Comparison of ENCODE assay signal across 40 mouse cellular contexts in the genomic region with DNA sequence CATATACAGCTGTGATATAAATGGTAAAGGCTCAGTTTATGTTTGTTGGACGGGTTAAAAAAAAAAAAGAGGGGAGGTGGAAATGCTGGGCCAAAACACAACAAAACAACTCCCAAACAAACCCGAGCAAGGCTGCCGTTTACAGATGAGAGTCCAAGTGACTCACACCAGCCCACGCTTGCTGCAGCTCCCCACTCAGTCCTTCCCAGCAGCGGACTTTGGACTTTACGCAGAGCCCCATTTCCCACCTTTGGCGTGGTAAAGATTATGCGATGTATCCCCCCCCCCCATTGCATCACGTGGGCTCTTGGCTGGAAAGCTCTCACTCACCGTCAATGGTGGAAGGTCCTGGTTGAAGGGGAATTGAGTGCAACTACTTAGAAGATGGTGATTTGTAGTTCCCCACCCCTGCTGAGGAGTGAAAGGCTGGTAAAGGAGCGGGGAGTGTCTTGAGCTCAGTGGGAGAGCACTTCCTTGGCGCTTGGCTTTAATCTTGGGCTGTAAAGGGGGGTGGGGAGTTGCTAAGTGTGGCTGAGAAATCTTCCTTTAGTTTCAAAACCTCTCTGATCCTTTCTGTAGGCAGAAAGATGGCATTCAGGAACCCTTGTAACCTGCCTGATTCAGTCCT. TPM values are rescaled to one million over a fixed set of nuclear protein-coding genes. Genes with fewer than 3 reads are reported as not detected.
DNase-seq lines count a peak whose midpoint lies in the region; ATAC-seq lines count a peak whose summit lies in the region.
"Had no signal": no experiment of that assay in that cellular context is flagged by ENCODE, and none has a peak within 500 bp of the region (broad histone marks: within the 10 kb centered on the region; RNA-seq: fewer than 3 reads in every experiment).

No protein-coding gene starts in this region.

- H3K9me3 ChIP-seq in intestine, embryonic 16.5 days (ENCODE audit: control insufficient read depth, low read length), result no peaks in the 10 kb centered on the region
- H3K9me3 ChIP-seq: embryonic facial prominence, embryonic 10.5 days; embryonic facial prominence, embryonic 15.5 days; forebrain, embryonic 13.5 days; heart, embryonic 13.5 days; hindbrain, embryonic 10.5 days; hindbrain, embryonic 15.5 days; limb, embryonic 13.5 days; liver, embryonic 12.5 days; midbrain, embryonic 13.5 days had no signal

- DNase-seq in frontal cortex, adult 2 months (ENCODE audit: extremely low spot score in 1 of 2, low spot score in 1 of 2), result no peak
- peak; percentile 61 for DNase-seq in R1 (ENCODE audit: low read depth, low spot score)
- peak; percentile 20 for DNase-seq in yolk sac, embryonic 10.5 days (ENCODE audit: low spot score)
- no peak for DNase-seq in cerebellum, adult 8-10 months
- DNase-seq in gastrocnemius, adult 8-10 months (ENCODE audit: low spot score in 2 of 2), result no peak
- DNase-seq: adrenal gland, postnatal 14 days; cerebellum, adult 18-20 months; cerebellum, postnatal 14 days; gastrocnemius, adult 2 months; heart, adult 2 months; heart, postnatal 14 days; kidney, adult 11 months; kidney, postnatal 25 days; lung, adult 18-20 months; thymus, adult 18-20 months; thymus, postnatal 25 days had no signal

- H3K4me1 ChIP-seq in intestine, embryonic 16.5 days (ENCODE audit: control insufficient read depth, insufficient read depth, low read length), result no peaks in the 10 kb centered on the region
- H3K4me1 ChIP-seq: embryonic facial prominence, embryonic 10.5 days; embryonic facial prominence, embryonic 15.5 days; forebrain, embryonic 13.5 days; hindbrain, embryonic 10.5 days; hindbrain, embryonic 15.5 days; midbrain, embryonic 13.5 days had no signal

- H3K9ac ChIP-seq in intestine, embryonic 16.5 days (ENCODE audit: low read depth, low read length), result no peak overlapping the region
- H3K9ac ChIP-seq: embryonic facial prominence, embryonic 15.5 days; forebrain, embryonic 13.5 days; heart, embryonic 13.5 days; hindbrain, embryonic 15.5 days; limb, embryonic 13.5 days; liver, embryonic 12.5 days; midbrain, embryonic 13.5 days had no signal

- 17% methylated on average over 12 of the region's 12 CpGs for WGBS in intestine, embryonic 16.5 days

- no peaks in the 10 kb centered on the region for H3K27me3 ChIP-seq in intestine, embryonic 16.5 days (replicated peaks; ENCODE audit: control insufficient read depth, insufficient read depth, low read length)
- H3K27me3 ChIP-seq: CH12.LX; embryonic facial prominence, embryonic 15.5 days; forebrain, embryonic 13.5 days; heart, embryonic 13.5 days; hindbrain, embryonic 15.5 days had no signal

- no peak overlapping the region for H3K27ac ChIP-seq in intestine, embryonic 16.5 days (ENCODE audit: low read length)
- H3K27ac ChIP-seq: embryonic facial prominence, embryonic 10.5 days; embryonic facial prominence, embryonic 15.5 days; forebrain, embryonic 13.5 days; gastrocnemius, adult 2 months; heart, adult 2 months; heart, embryonic 13.5 days; hindbrain, embryonic 10.5 days; hindbrain, embryonic 15.5 days; layer of hippocampus, adult 2 months; limb, embryonic 13.5 days; liver, embryonic 12.5 days; macrophage; midbrain, embryonic 13.5 days had no signal

- H3K4me3 ChIP-seq in intestine, embryonic 16.5 days (ENCODE audit: low read length), result no peak overlapping the region
- H3K4me3 ChIP-seq: embryonic facial prominence, embryonic 10.5 days; embryonic facial prominence, embryonic 15.5 days; forebrain, embryonic 13.5 days; gastrocnemius, adult 2 months; heart, adult 2 months; heart, embryonic 13.5 days; hindbrain, embryonic 10.5 days; hindbrain, embryonic 15.5 days; layer of hippocampus, adult 2 months; limb, embryonic 13.5 days; liver, embryonic 12.5 days; midbrain, embryonic 13.5 days had no signal

- H3K36me3 ChIP-seq in intestine, embryonic 16.5 days (ENCODE audit: control insufficient read depth, insufficient read depth, low read length), result no peaks in the 10 kb centered on the region
- H3K36me3 ChIP-seq: embryonic facial prominence, embryonic 10.5 days; embryonic facial prominence, embryonic 15.5 days; heart, embryonic 13.5 days; hindbrain, embryonic 10.5 days; hindbrain, embryonic 15.5 days; limb, embryonic 13.5 days; liver, embryonic 12.5 days; midbrain, embryonic 13.5 days had no signal

- peak; percentile 67; the same call in 1 of the 2 replicates for ATAC-seq in frontal cortex, adult (ENCODE audit: low TSS enrichment)
- ATAC-seq in intestine, embryonic 16.5 days, result peak; percentile 82
- no peak for ATAC-seq in inflammation-experienced regulatory T-cells, adult 6 months
- ATAC-seq: forebrain, embryonic 13.5 days; liver, embryonic 12.5 days; lung, postnatal 0 days; midbrain, embryonic 13.5 days had no signal

- no peak overlapping the region for H3K4me2 ChIP-seq in intestine, embryonic 16.5 days (ENCODE audit: low read depth, low read length)
- H3K4me2 ChIP-seq: embryonic facial prominence, embryonic 15.5 days; forebrain, embryonic 13.5 days; heart, embryonic 13.5 days; hindbrain, embryonic 15.5 days; limb, embryonic 13.5 days; liver, embryonic 12.5 days; midbrain, embryonic 13.5 days had no signal

RNA-seq across cellular contexts. Expression of a gene that starts 33.7 kb away (rescaled TPM):
- polyA plus RNA-seq in frontal cortex, adult 2 months (2012; rRNA removed), result 3.0 and 3.2 TPM in 2 replicates
- 1.5 TPM in 2 replicates for polyA plus RNA-seq in intestine, embryonic 16.5 days (2015; fragmentation: Nextera tagmentation; extraction: Ambion mirVana)
- not detected for total RNA-seq in gastrocnemius, adult 8-10 months (2022)
- not detected for polyA plus RNA-seq in inflammation-experienced regulatory T-cells, adult 6 months (2017; shearing (Covaris generic))
- total RNA-seq: adrenal gland, postnatal 14 days; gastrocnemius, adult 2 months; heart, adult 2 months; heart, postnatal 14 days; layer of hippocampus, adult 2 months; layer of hippocampus, postnatal 25 days; left cerebral cortex, adult 8-10 months; left cerebral cortex, postnatal 36 days; megakaryocyte-erythroid progenitor cell, adult 5-6 weeks; monocyte, adult 5-6 weeks had no signal
- polyA plus RNA-seq: C2C12; embryonic facial prominence, embryonic 10.5 days; forebrain, embryonic 13.5 days; heart, embryonic 13.5 days; hindbrain, embryonic 10.5 days; hindbrain, embryonic 15.5 days; kidney, embryonic 14.5 days; liver, embryonic 12.5 days; macrophage; midbrain, embryonic 13.5 days; neural tube, embryonic 14.5 days had no signal

RNA-seq across cellular contexts. Expression of a gene that starts 40.6 kb away (rescaled TPM):
- 32.2 and 35.7 TPM in 2 replicates for polyA plus RNA-seq in frontal cortex, adult 2 months (2012; rRNA removed)
- polyA plus RNA-seq in intestine, embryonic 16.5 days (2015; fragmentation: Nextera tagmentation; extraction: Ambion mirVana), result 2.3 TPM in 2 replicates
- total RNA-seq in gastrocnemius, adult 8-10 months (2022), result 1 to 10 TPM; 2.1 to 3.6 (median 2.9) TPM
- polyA plus RNA-seq in inflammation-experienced regulatory T-cells, adult 6 months (2017; shearing (Covaris generic)), result 1 to 10 TPM; 3.8 to 7.0 (median 3.9) TPM

Comparison
In these comparisons a context has a peak if more than half of its experiments do, and no peak if none do; other contexts are left out.
1. DNase-seq: peak in R1 (single experiment) and yolk sac, embryonic 10.5 days (single experiment); none in frontal cortex, adult 2 months (0 of 2), cerebellum, adult 8-10 months (single experiment) and gastrocnemius, adult 8-10 months (0 of 2).